26 mouse cellular contexts compared by ENCODE assay signal in genomic region chr2:109284121-109284520, GRCm38 (mm10). TPM values are rescaled to one million over a fixed set of nuclear protein-coding genes. Genes with fewer than 3 reads are reported as not detected.
DNase-seq lines count a peak whose midpoint lies in the region; ATAC-seq and TF ChIP-seq lines count a peak whose summit lies in the region.
"Had no signal": no experiment of that assay in that cellular context is flagged by ENCODE, and none has a peak within 500 bp of the region (broad histone marks: within the 10 kb centered on the region; RNA-seq: fewer than 3 reads in every experiment).

No protein-coding gene starts in this region.

- H3K9ac ChIP-seq in liver, embryonic 14.5 days (replicated peaks) = peak overlapping the region; percentile 56
- H3K9ac ChIP-seq: embryonic facial prominence, embryonic 13.5 days; forebrain, embryonic 15.5 days; heart, embryonic 13.5 days; hindbrain, embryonic 14.5 days; limb, embryonic 12.5 days; midbrain, embryonic 12.5 days; neural tube, embryonic 15.5 days; stomach, embryonic 15.5 days had no signal

- H3K36me3 ChIP-seq in erythroblast, embryonic 14.5 days (ENCODE audit: control insufficient read depth) = peaks cover 58% of the 10 kb centered on the region
- peaks cover 8% of the 10 kb centered on the region for H3K36me3 ChIP-seq in liver, embryonic 14.5 days (replicated peaks; ENCODE audit: control insufficient read depth, insufficient read depth, low read depth)
- H3K36me3 ChIP-seq: forebrain, embryonic 15.5 days; midbrain, embryonic 12.5 days; neural tube, embryonic 15.5 days; stomach, embryonic 15.5 days had no signal

- peak; percentile 62 to 75 (median 73) for DNase-seq in liver, embryonic 14.5 days (ENCODE audit: low read depth in 3 of 3, low spot score in 3 of 3)
- DNase-seq in spleen, postnatal 14 days (ENCODE audit: low spot score in 2 of 2) = peak; percentile 11 to 52
- DNase-seq in layer of hippocampus, adult 11-12 months (ENCODE audit: low spot score) = no peak
- DNase-seq in layer of hippocampus, adult 2 months (ENCODE audit: low spot score in 2 of 2) = no peak
- DNase-seq: adrenal gland, postnatal 14 days; cerebellum, adult 18-20 months; cerebellum, postnatal 25 days; embryo, embryonic 11 days; gastrocnemius, postnatal 10 days; heart, adult 11 months; kidney, adult 2 months; lung, adult 2 months; lung, postnatal 14 days; thymus, postnatal 36 days had no signal

- H3K27ac ChIP-seq in bone marrow, adult 2 months (ENCODE audit: control insufficient read depth, insufficient read depth, low read depth, low read length, poor library complexity) = no peak overlapping the region
- peak overlapping the region; percentile 77 for H3K27ac ChIP-seq in liver, embryonic 14.5 days
- no peak overlapping the region for H3K27ac ChIP-seq in layer of hippocampus, adult 2 months
- H3K27ac ChIP-seq: embryonic facial prominence, embryonic 13.5 days; forebrain, embryonic 15.5 days; heart, embryonic 13.5 days; hindbrain, embryonic 14.5 days; kidney, postnatal 0 days; limb, embryonic 12.5 days; midbrain, embryonic 12.5 days; neural tube, embryonic 15.5 days; stomach, embryonic 15.5 days had no signal

- ATAC-seq in liver, embryonic 14.5 days (ENCODE audit: insufficient read depth) = peak; percentile 39; the same call in 1 of the 2 replicates
- ATAC-seq in granulocyte monocyte progenitor cell, adult 5-6 weeks (replicated peaks; ENCODE audit: poor library complexity, severe bottlenecking) = no peak
- ATAC-seq: forebrain, embryonic 15.5 days had no signal

- peak; percentile 83 for TF ChIP-seq EP300 in liver, embryonic 14.5 days (IDR thresholded peaks at IDR 0.05; ENCODE audit: low read depth)

- peak overlapping the region; percentile 18 for H3K4me3 ChIP-seq in bone marrow, adult 2 months (replicated peaks; ENCODE audit: control insufficient read depth, low read depth, low read length)
- H3K4me3 ChIP-seq in erythroblast, embryonic 14.5 days (replicated peaks) = peak overlapping the region; percentile 98
- H3K4me3 ChIP-seq in liver, embryonic 14.5 days (ENCODE audit: insufficient read depth in 1 of 2, low read depth in 2 of 2, low read length in 2 of 2) = peak overlapping the region; percentile 42 to 47
- H3K4me3 ChIP-seq in layer of hippocampus, adult 2 months = no peak overlapping the region
- H3K4me3 ChIP-seq: embryonic facial prominence, embryonic 13.5 days; forebrain, embryonic 15.5 days; heart, embryonic 13.5 days; limb, embryonic 12.5 days; midbrain, embryonic 12.5 days; neural tube, embryonic 15.5 days; stomach, embryonic 15.5 days had no signal

- H3K27me3 ChIP-seq in erythroblast, embryonic 14.5 days (ENCODE audit: control insufficient read depth) = no peaks in the 10 kb centered on the region
- H3K27me3 ChIP-seq in liver, embryonic 14.5 days (ENCODE audit: control insufficient read depth, insufficient read depth, low read length) = no peaks in the 10 kb centered on the region
- H3K27me3 ChIP-seq: embryonic facial prominence, embryonic 13.5 days; forebrain, embryonic 15.5 days; heart, embryonic 13.5 days; limb, embryonic 12.5 days; midbrain, embryonic 12.5 days; neural tube, embryonic 15.5 days; stomach, embryonic 15.5 days had no signal

- 70% methylated on average over 3 of the region's 3 CpGs for WGBS in bone marrow, adult 2 months
- WGBS in liver, embryonic 14.5 days (ENCODE audit: insufficient replicate concordance) = 43% methylated on average over 3 of the region's 3 CpGs

- no peaks in the 10 kb centered on the region for H3K9me3 ChIP-seq in erythroblast, embryonic 14.5 days (ENCODE audit: control insufficient read depth, low read length)
- no peaks in the 10 kb centered on the region for H3K9me3 ChIP-seq in liver, embryonic 14.5 days (ENCODE audit: control insufficient read depth, low read length)
- H3K9me3 ChIP-seq: embryonic facial prominence, embryonic 13.5 days; forebrain, embryonic 15.5 days; heart, embryonic 13.5 days; limb, embryonic 12.5 days; midbrain, embryonic 12.5 days; neural tube, embryonic 15.5 days; stomach, embryonic 15.5 days had no signal

- TF ChIP-seq POLR2A in bone marrow, adult 2 months (IDR thresholded peaks at IDR 0.05; ENCODE audit: borderline replicate concordance, control insufficient read depth, low read depth, low read length) = no peak

- peak overlapping the region; percentile 68 for H3K4me2 ChIP-seq in liver, embryonic 14.5 days (ENCODE audit: low read depth)
- H3K4me2 ChIP-seq: embryonic facial prominence, embryonic 13.5 days; forebrain, embryonic 15.5 days; heart, embryonic 13.5 days; hindbrain, embryonic 14.5 days; limb, embryonic 12.5 days; midbrain, embryonic 12.5 days; neural tube, embryonic 15.5 days; stomach, embryonic 15.5 days had no signal

- TF ChIP-seq CTCF in bone marrow, adult 2 months (IDR thresholded peaks at IDR 0.05; ENCODE audit: control insufficient read depth, insufficient read depth, low read length) = no peak
- TF ChIP-seq CTCF in liver, embryonic 14.5 days (IDR thresholded peaks at IDR 0.05; ENCODE audit: low read depth) = no peak
- TF ChIP-seq CTCF in layer of hippocampus, adult 2 months (conservative IDR thresholded peaks at IDR 0.05) = no peak

- no peaks in the 10 kb centered on the region; the same call in 1 of the 2 replicates for H3K4me1 ChIP-seq in bone marrow, adult 2 months (ENCODE audit: control insufficient read depth, insufficient read depth, low read length)
- peaks cover 71% of the 10 kb centered on the region for H3K4me1 ChIP-seq in erythroblast, embryonic 14.5 days (ENCODE audit: control insufficient read depth)
- peaks cover 17 to 19% of the 10 kb centered on the region in 2 experiments for H3K4me1 ChIP-seq in liver, embryonic 14.5 days (replicated peaks; ENCODE audit: control insufficient read depth in 2 of 2, insufficient read depth in 2 of 2, low read length in 1 of 2)

RNA-seq across cellular contexts. Expression of gene Mettl15, which starts 3.6 kb away (rescaled TPM):
- 1.1 and 2.4 TPM in 2 replicates for polyA plus RNA-seq in bone marrow, adult 2 months (2011; ENCODE audit: insufficient read depth, insufficient read length, low replicate concordance, missing spikeins)
- polyA plus RNA-seq in erythroblast, embryonic 14.5 days (2012) = 0.12 and 0.17 TPM in 2 replicates
- polyA plus RNA-seq in liver, embryonic 14.5 days (2012; rRNA removed) = 3.4 and 4.3 TPM in 2 replicates
- polyA plus RNA-seq in liver, embryonic 14.5 days (2014; fragmentation: Nextera tagmentation; extraction: Ambion mirVana) = 5.0 and 6.0 TPM in 2 replicates
- total RNA-seq in granulocyte monocyte progenitor cell, adult 5-6 weeks (2014; fragmentation: Nextera tagmentation) = 7.0 and 14.4 TPM in 2 replicates
- total RNA-seq in granulocyte monocyte progenitor cell, adult 5-6 weeks (2017) = 7.3 and 8.6 TPM in 2 replicates
- 1 to 10 TPM; 7.3 to 8.4 TPM for total RNA-seq in layer of hippocampus, adult 2 months (2021)

RNA-seq across cellular contexts. Expression of gene Kif18a, which starts 3.6 kb away (rescaled TPM):
- 8.0 and 9.8 TPM in 2 replicates for polyA plus RNA-seq in bone marrow, adult 2 months (2011; ENCODE audit: insufficient read depth, insufficient read length, low replicate concordance, missing spikeins)
- 0.23 and 0.39 TPM in 2 replicates for polyA plus RNA-seq in erythroblast, embryonic 14.5 days (2012)
- 6.3 and 12.1 TPM in 2 replicates for polyA plus RNA-seq in liver, embryonic 14.5 days (2012; rRNA removed)
- polyA plus RNA-seq in liver, embryonic 14.5 days (2014; fragmentation: Nextera tagmentation; extraction: Ambion mirVana) = 31.9 and 33.8 TPM in 2 replicates
- total RNA-seq in granulocyte monocyte progenitor cell, adult 5-6 weeks (2014; fragmentation: Nextera tagmentation) = 11.8 and 13.2 TPM in 2 replicates
- total RNA-seq in granulocyte monocyte progenitor cell, adult 5-6 weeks (2017) = 29.7 and 31.5 TPM in 2 replicates
- 1 to 10 TPM; 1.1 to 1.2 TPM for total RNA-seq in layer of hippocampus, adult 2 months (2021)

Comparison
In these comparisons a context has a peak if more than half of its experiments do, and no peak if none do; other contexts are left out.
1. DNase-seq: peak in liver, embryonic 14.5 days (3 of 3) and spleen, postnatal 14 days (2 of 2); none in layer of hippocampus, adult 11-12 months (single experiment) and layer of hippocampus, adult 2 months (0 of 2).